In the genomic region with DNA sequence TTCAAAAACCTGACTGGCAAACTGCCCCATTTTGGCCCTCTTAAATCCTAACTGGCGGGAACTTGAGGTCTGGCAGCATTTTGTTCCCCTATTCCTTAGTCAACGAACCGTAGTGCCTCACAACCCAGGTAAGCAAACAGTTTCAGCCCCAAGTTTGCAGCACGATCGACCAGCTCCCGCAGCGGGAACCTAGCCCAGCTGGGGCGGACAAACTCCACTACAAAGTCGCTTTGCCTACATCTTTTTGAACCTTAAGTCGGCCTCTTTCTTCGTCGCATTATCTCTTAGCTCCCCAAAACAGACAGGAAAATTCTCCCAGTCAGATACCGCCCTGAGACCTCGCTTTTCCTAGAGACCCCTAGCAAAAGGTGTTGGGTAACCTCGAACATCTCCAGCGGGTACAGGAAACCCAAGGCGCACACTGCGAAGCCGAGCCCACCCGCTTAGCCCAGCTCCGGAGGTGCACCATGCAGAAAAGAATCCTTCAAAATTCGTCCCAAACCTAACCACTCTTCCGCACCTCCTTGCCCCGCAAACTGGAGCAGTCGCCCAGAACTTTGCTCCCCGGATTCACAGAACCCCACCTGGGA, we compare ENCODE assay signal across 7 mouse cellular contexts. TPM values are rescaled to one million over a fixed set of nuclear protein-coding genes. Genes with fewer than 3 reads are reported as not detected.
DNase-seq lines count a peak whose midpoint lies in the region; ATAC-seq lines count a peak whose summit lies in the region.

No protein-coding gene starts in this region.

- H3K9me3 ChIP-seq in erythroblast, embryonic 14.5 days (ENCODE audit: control insufficient read depth, low read length): no peaks in the 10 kb centered on the region
- H3K9me3 ChIP-seq in intestine, embryonic 14.5 days (ENCODE audit: control insufficient read depth, low read length): no peaks in the 10 kb centered on the region
- H3K9me3 ChIP-seq in midbrain, embryonic 11.5 days (ENCODE audit: control insufficient read depth, low read length): no peaks in the 10 kb centered on the region; the same call in 1 of the 2 replicates

- ATAC-seq in intestine, embryonic 14.5 days (replicated peaks; ENCODE audit: low FRiP score, low TSS enrichment, low read depth): no peak
- no peak for ATAC-seq in midbrain, embryonic 11.5 days (ENCODE audit: low FRiP score)

- no peaks in the 10 kb centered on the region for H3K27me3 ChIP-seq in erythroblast, embryonic 14.5 days (ENCODE audit: control insufficient read depth)
- no peaks in the 10 kb centered on the region for H3K27me3 ChIP-seq in intestine, embryonic 14.5 days (replicated peaks; ENCODE audit: control insufficient read depth, insufficient read depth, low read length)
- no peaks in the 10 kb centered on the region for H3K27me3 ChIP-seq in midbrain, embryonic 11.5 days (ENCODE audit: control insufficient read depth, insufficient read depth, low read length)

- H3K9ac ChIP-seq in intestine, embryonic 14.5 days (ENCODE audit: low read length): peak overlapping the region; percentile 98
- H3K9ac ChIP-seq in midbrain, embryonic 11.5 days (ENCODE audit: low read length): peak overlapping the region; percentile 99

- H3K4me3 ChIP-seq in erythroblast, embryonic 14.5 days (replicated peaks): peak overlapping the region; percentile 85
- peak overlapping the region; percentile 99 for H3K4me3 ChIP-seq in intestine, embryonic 14.5 days (ENCODE audit: low read depth, low read length)
- H3K4me3 ChIP-seq in midbrain, embryonic 11.5 days (ENCODE audit: low read depth, low read length): peak overlapping the region; percentile 72

- peak overlapping the region; percentile 76 for H3K4me2 ChIP-seq in intestine, embryonic 14.5 days (ENCODE audit: low read length)
- peak overlapping the region; percentile 86 for H3K4me2 ChIP-seq in midbrain, embryonic 11.5 days

- H3K36me3 ChIP-seq in erythroblast, embryonic 14.5 days (ENCODE audit: control insufficient read depth): peaks cover 25% of the 10 kb centered on the region
- peaks cover 38% of the 10 kb centered on the region for H3K36me3 ChIP-seq in intestine, embryonic 14.5 days (ENCODE audit: control insufficient read depth, insufficient read depth, low read length)
- H3K36me3 ChIP-seq in midbrain, embryonic 11.5 days (ENCODE audit: control insufficient read depth, insufficient read depth, low read length): peaks cover 14% of the 10 kb centered on the region

- peak overlapping the region; percentile 99 for H3K27ac ChIP-seq in intestine, embryonic 14.5 days (ENCODE audit: low read depth)
- peak overlapping the region; percentile 90 for H3K27ac ChIP-seq in midbrain, embryonic 11.5 days (ENCODE audit: low read depth, low read length)

- under 1% methylated on average over 26 of the region's 26 CpGs for WGBS in intestine, embryonic 14.5 days
- under 1% methylated on average over 26 of the region's 26 CpGs for WGBS in midbrain, embryonic 11.5 days

- peak; percentile 23 for DNase-seq in urinary bladder, postnatal 25 days (ENCODE audit: low spot score)
- no peak for DNase-seq in urinary bladder, adult 18-20 months (ENCODE audit: low spot score in 2 of 2)
- peak; percentile 76 for DNase-seq in intestine, embryonic 14.5 days (ENCODE audit: low spot score)
- peak; percentile 92 for DNase-seq in midbrain, embryonic 11.5 days (ENCODE audit: low spot score, missing footprints)
- DNase-seq in thymus, postnatal 36 days: peak; percentile 61 to 66
- DNase-seq in right cerebral cortex, postnatal 4 days: no peak

- H3K4me1 ChIP-seq in erythroblast, embryonic 14.5 days (ENCODE audit: control insufficient read depth): peaks cover 76% of the 10 kb centered on the region
- H3K4me1 ChIP-seq in intestine, embryonic 14.5 days (replicated peaks; ENCODE audit: control insufficient read depth, insufficient read depth, low read length): peaks cover 6% of the 10 kb centered on the region; the same call in 1 of the 2 replicates
- H3K4me1 ChIP-seq in midbrain, embryonic 11.5 days (ENCODE audit: control insufficient read depth, insufficient read depth, low read length): peaks cover 19% of the 10 kb centered on the region

RNA-seq across cellular contexts. Expression of a gene that starts 0.6 kb away (rescaled TPM):
- 8.0 and 9.0 TPM in 2 replicates for polyA plus RNA-seq in erythroblast, embryonic 14.5 days (2012)
- 159 and 165 TPM in 2 replicates for polyA plus RNA-seq in intestine, embryonic 14.5 days (2014; fragmentation: Nextera tagmentation; extraction: Ambion mirVana)
- 149 and 165 TPM in 2 replicates for polyA plus RNA-seq in midbrain, embryonic 11.5 days (2014; fragmentation: Nextera tagmentation; extraction: Ambion mirVana)

Comparison
In these comparisons a context has a peak if more than half of its experiments do, and no peak if none do; other contexts are left out.
1. DNase-seq: peak in urinary bladder, postnatal 25 days (single experiment), intestine, embryonic 14.5 days (single experiment), midbrain, embryonic 11.5 days (single experiment) and thymus, postnatal 36 days (2 of 2); none in urinary bladder, adult 18-20 months (0 of 2) and right cerebral cortex, postnatal 4 days (single experiment).
2. RNA of a gene that starts 0.6 kb away (polyA plus RNA-seq): 149 to 165 TPM in midbrain, embryonic 11.5 days and 159 to 165 TPM in intestine, embryonic 14.5 days; 8.0 to 9.0 TPM in erythroblast, embryonic 14.5 days; every median in the first group is over 10 times any median in the second.
3. Peak in every context shown above with its lines, with median percentiles within 50 percentile points of each other: H3K4me3 ChIP-seq.